Mouse (Mus musculus) gastrocnemius, postnatal 4 days (tissue): Measurements from ENCODE around the gene Fosl2. TPM values are rescaled to one million over a fixed set of nuclear protein-coding genes. Genes with fewer than 3 reads are reported as not detected.

Source experiments
- DNase-seq, 2 experiments: peaks; one replicate each; pipeline ENCODE4 v3.0.0; 2021 to 2022; ENCODE audit warnings: low spot score in 2 of 2, mixed read lengths in 2 of 2
- total RNA-seq, 2 experiments: library from RNA; stranded (reverse); gene quantifications; 2 replicates each; pipeline ENCODE4 v1.2.3; 2021

The Fosl2 gene
- total RNA-seq, 2 experiments from 2014 or later, result 23.2 to 33.3 TPM

DNA sequence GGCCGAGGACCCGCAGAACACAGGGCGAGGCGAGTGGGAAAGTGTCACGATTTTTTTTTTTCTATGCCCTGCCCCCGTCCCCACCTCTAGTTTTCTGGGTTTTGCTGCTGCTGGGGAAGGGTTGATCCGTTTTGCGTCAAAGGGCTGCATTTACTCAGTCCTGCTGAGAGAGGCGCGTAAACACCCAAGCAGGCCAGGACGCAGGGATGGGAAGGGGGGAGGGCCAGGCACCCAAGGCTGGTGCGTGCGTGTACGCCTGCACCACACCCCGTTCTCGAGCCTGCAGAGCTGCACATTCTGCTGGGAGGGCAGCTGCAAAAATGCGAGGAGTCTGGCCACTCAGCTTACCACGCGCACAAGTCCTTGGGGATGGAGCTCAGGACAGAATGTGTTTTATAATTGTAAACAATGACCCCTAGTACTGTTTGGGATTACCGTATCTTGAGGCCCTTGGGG lies 2.0 kb upstream of the Fosl2 start:
- peak; percentile 71 to 82 for DNase-seq

DNA sequence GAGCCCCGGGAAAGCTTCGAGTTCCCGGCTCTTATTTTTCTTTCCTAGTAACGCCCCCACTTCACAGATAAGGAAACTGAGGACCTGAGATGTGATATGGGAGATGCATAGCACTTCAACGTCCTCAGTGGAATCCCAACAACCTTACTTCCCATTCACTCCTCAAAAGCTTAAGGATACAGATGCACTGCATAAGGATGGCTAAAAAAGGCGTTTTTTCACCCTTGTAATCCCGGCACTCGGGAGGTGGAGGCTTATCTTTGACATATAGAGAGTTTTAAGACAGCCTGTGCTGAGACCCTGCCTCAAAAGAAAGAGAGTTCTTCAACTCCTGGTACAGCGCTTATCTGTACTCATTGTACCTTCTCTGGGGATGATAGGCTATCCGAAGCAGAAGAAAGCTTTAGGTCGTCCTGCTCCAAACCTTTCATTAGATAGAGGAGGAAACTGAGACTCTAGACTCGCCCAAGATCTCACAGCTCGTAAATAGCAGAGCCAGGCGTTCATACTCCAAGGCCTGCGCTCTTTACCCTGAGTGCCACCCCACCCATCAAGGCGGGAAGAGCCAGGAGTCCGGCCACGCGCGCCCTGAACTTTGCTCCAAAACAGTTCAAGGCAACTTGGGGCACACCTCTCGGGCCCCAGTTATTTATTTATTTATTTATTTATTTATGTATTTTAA lies 1.4 kb upstream of the Fosl2 start:
- peak in 1 of 2 experiments; percentile 39 for DNase-seq

DNA sequence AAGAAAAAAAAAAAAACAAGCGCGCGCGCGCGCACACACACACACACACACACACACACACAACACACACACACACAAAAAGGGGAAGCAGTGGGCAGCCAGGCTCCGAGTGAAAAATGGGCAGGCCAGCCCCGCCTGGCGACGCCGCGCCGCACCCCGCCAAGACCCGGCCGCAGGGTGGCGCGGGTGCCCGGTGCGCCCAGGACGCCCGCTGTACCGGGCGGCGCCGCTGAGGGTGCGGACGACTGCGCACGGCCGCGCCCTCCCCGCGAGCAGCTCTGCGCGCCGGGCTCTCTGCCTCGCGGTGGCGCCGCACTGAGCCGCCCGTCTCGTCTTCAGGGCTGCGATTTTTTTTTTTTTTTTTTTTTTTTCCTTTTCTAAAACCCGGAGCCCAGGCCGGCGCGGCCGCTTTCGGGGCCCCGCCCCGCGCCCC lies 682 bp upstream of the Fosl2 start:
- DNase-seq, result no peak

DNA sequence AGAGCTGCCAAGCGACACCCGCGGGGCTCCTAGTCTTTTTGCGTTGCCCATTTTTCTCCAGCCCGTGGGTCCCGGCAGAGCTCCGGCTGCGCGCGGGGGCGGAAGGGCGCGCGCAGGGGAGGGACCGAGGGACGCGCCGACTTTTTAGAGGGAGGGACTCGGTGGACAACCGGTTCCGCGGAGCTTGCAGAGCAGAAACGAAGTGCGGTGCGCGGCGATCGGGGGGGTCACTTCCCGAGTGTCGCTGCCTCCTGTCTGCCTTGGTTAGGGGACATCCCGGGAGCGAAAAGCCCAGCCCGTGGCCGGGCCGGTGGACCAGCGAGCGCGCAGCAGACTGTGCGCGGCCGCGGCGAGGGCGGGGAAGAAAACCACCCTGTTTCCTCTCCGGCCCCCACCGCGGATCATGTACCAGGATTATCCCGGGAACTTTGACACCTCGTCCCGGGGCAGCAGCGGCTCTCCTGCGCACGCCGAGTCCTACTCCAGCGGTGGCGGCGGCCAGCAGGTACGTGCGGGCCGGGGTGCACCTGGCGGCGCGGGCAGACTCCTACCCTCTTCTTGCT lies 781 bp downstream of the Fosl2 start:
- peak; percentile 63 to 78 for DNase-seq

DNA sequence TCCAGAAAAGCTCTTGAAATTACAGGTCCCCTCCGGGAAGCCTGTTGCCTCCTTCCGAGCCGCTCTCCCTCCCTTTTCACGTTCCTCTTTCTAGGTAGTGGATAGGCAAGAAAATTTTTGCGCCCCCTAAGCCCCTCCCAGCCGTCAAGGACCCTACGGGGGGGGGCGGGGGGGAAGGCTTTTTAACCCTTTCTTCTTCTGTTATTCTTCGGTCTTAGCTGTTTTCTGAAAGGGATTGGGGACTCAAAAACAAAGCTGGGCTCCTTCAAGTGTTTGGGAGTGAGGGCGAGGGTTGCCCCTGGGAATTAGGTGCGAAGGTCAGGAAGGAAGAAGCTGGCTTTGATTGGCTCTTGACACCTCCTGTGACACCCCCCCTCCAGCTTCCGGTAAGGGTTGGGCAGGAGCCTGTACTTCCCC lies 1.5 kb downstream of the Fosl2 start:
- DNase-seq, result peak in 1 of 2 experiments; percentile 41

DNA sequence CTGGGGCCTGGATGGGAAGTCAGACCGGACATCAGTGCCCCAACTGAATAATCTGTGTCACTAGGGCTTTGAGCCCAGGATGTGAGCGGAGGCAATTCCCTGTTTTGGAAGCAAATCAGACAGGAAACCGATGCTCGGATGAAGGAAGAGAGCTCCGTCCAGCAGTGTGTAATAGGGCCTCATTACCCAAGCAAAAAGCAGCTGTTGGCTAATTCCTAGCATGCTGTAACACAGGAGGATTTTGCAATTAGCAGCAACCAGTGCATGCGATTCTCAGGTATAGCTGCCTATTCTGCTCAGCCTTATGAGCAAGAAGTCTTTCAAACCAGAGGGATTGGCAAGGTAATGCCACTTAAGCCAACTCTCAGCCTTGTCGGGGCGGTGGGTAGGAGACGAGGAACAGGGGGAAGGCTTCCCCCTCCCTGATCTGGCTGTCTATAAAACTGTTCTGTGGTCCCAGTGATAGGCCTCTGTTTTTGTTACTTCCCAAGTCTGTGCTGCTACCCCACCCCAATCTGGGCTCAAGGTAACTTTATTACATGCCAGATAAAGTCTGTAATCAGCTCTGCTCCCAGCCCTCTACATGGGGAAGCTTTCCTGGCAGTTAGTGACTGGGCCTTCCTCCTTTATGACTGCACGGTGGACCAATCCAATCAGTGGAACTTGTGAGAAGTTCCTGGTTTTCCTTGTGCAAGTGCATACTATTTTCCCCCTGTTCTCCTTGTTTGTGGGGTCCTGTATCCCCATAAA lies 3.0 kb downstream of the Fosl2 start:
- no peak for DNase-seq

DNA sequence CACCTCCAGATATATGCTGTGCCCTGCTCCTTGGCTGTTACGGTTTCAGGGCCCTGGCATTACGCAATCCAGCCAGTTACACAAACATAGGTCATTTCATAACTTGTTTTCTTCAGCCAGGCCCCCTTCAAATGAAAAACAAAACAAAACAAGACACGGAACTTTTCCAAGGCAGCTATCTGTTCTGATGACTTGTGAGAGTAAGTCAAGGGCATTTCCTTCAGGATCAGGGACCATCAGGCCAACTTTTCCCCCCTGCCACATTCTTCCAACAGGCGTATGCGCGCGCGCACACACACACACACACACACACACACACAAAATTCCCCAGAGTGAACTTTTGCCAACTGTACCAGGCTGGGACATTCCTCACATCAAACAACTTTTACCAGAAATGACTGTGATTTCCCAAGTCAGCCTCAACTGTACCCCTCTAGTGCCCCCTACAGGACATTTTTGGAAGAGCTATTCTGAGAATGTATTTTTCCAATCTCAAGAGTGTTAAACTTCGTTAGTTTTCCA lies 4.0 kb downstream of the Fosl2 start:
- peak in 1 of 2 experiments; percentile 39 for DNase-seq

DNA sequence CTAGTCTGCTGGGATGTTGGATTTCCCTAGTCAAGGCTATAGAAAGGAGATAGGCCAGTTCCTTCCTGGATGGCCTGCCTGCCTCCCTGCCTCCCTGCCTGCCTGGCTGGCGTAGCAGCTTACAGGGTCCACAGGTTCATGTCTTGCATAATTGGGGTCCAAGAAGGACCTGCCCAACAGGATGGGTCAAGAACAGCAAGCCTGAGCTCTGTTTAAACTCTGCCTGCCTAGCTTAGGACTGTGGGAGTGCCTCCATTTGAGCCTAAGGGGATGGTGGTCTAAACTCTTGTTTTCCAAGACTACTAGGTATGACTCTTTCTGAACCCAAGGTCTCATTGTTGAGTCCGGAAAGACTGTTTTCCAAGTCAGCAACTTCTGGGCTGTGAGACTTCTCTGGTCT lies 6.3 kb downstream of the Fosl2 start:
- no peak for DNase-seq

DNA sequence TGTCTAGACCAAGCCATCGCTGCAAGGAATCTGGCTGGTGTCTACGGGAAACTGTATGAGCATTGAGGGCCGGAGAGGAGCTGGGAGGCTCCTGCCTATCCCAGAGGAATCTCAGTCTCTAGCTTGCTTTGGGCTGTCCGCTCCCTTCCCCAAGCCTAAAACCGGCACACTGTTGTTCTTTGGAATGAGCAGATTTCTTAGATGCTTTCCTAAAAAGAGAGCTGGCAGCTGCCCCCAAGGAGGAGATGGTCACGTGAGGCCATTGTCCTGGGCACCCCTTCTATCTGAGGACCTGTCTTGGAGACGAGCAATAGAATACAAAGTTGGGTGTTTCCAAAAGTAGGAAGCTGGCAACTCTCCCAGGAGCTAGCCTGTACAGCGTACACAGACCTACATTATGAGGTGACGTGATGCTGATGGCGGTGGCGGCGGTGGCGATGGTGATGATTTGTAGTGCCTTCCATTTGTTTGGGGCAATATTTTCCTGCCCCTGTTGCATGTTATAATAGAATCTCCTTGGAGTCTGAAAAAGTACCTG lies 7.9 kb downstream of the Fosl2 start:
- DNase-seq, result no peak

DNA sequence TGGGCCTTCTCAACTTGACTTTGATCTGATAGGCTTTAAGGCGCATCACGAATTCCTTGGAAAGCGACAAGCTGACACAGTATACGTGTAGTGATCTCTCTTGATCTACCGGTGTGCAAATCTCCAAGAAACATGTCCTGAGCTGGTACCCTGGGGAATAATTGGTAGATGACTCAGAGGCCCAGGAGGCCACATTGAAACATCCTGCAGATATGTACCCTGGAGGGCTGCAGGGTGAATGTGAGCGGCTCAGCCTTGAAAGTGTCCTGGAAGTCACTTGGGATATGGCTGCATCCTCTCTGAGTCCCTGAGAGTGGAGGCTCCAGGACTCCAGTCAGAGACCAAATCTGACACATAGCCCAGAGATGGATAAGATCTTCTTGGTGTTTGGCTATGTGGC lies 10.7 kb downstream of the Fosl2 start:
- DNase-seq, result no peak

DNA sequence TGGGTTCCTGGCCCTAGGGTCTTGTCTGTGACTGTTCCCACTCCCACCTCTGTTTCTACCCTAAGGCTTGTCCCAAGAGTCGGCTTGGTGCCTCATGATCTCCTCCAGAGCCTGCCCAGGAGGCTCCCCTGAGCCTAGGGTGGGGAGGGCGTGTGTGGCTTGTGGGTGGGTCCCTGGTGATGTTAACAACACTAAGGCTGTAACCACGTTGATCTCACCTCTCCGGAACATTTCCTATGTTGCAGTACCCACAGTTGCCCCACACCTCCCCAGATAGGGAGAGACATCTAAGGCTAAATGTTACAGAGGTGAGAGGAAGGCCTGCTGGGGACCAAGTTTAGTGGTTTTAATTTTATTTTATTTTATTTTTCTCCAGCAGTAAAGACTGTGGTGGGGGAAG lies 13.0 kb downstream of the Fosl2 start:
- no peak for DNase-seq

DNA sequence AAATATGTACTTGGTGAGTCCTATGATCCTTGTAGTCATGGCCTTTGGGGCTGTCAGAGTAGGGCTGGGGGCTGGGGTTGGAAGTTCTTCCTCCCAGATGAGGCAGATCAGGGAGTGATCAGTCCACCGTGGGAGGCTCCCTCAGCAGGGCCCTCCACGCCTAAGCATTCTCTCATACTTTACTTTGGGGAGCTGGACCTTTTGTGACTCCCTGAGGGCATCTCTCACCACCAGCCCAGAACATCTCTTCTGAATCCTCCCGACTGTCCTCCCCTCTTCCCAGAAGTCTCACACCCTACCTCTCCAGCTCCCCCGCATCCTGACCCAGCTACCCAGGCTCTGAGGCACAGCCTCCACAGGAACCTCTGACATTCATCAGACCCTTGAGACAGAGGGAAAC lies 15.6 kb downstream of the Fosl2 start:
- no peak for DNase-seq

DNA sequence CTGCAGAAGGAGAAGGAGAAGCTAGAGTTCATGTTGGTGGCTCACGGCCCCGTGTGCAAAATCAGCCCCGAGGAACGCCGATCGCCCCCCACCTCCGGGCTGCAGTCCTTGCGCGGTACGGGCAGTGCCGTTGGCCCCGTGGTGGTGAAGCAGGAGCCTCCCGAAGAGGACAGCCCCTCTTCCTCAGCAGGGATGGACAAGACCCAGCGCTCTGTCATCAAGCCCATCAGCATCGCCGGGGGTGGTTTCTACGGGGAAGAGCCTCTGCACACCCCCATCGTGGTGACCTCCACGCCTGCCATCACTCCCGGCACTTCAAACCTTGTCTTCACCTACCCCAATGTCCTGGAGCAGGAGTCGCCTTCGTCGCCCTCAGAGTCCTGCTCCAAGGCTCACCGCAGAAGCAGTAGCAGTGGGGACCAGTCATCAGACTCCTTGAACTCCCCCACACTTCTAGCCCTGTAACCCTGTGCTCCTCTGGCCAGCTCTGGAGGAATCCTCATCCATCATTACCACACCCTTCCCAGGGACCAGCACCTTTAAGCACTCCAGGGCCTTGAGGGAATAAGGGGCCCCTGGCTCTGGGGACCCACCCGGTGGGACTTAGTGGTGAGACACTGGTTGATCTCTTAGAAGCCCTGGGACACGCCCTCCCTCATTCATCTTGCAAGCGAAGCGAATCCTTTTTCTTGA lies 17.3 kb downstream of the Fosl2 start:
- DNase-seq, result no peak

DNA sequence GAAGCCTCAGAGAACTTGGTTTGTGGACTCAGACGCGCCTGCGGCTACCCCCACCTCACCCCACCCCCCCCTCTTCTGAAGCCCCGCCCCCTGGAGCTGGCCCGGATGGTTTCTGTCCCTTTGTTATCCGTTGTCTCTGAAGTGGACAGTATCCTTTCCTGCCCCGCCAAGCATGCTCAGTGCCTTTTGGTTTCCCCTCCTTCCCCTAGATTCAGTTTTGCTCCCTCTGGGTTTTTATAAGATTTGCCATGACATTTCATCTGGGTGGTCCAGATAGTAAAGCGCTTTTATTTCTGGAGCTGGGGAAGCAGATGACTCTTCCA lies 17.8 kb downstream of the Fosl2 start:
- no peak for DNase-seq

DNA sequence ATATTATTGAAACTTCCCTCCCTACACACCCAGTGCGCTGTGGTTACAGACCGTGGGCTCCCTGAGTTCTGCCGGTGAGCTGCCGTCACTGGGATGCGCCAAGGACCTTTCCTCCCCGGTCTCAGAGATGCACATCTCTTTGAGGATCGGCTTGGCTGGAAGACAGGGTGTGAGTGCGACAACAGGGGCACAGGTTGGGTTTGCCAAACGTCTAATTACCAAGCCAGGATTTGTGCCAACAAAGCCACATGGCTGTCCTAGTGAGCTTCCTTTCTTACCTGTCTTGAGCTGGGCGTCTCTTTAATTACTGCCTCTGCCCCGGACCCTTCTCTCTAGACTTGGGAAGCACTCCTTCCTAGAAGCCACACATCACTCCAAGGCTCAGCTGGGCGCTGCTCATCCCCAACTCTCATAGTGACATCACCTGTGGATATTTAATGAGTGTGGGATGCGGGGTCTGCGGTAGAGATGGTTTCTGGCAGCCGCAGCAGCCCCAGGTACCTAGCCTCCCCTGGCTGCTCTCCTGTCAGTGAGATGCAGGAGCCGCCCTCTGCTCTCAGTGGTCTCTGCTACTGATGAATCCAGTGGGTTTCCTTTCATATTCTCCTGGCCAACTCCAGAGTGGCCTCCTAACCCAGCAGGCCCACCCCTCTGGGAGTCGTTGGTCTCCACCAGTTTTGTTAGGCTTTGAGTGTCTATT lies 18.3 kb downstream of the Fosl2 start:
- DNase-seq, result no peak

DNA sequence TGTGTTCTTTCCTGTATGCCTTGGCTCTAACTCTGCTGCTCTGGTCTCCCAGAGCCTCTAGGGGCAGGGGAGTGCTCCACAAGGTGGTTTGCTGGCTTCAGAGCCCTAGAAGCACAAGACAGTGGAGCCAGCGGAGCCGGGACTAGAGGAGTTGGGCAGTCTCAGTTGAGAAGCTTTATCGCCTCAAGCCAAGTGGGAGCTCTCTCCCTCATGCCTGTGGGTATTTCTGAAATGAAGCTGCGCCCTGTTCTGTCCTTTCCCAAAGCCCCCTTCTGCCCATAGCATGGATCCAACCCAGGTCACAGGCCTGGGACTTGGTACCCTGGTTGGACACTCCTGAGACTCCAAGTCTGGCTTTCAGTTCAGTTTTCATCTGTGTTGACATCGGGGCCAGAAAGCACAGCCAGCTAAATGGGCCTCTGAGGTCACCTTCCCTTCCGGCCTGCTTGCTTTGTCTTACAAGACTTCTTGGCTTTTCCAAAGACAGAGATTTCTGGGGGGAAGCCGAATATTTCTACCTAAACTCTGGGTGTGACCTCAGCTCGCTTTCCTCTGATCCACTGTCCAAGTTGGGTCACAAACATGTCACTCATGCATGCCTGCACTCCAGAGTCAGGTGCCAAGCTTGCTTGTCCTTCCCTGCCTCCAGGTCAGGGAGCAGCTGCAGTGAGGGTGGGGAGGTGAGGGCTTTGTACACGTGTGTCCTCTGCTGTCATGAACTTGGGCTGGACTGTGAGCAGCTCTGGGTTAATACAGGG lies 19.5 kb downstream of the Fosl2 start:
- DNase-seq, result no peak

DNA sequence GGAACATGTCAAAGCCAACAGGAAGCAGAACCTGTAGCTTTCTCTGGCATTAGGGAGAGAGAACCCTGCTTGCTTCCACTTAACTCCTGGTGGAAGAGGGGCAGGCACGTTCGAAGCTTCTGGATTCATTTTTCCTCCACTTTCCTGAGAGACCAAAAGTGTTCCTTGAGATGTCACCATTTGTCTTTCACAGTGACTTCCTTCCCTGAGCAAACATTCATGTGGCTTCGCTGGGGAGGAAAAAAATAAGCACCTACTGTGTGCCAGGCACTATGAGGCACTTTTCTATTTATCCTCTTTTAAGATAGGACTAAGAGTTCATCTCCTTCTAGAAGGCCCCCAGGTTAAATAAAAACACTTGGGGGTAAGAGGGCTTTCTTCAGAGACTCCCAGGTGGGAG lies 20.3 kb downstream of the Fosl2 start:
- no peak for DNase-seq

DNA sequence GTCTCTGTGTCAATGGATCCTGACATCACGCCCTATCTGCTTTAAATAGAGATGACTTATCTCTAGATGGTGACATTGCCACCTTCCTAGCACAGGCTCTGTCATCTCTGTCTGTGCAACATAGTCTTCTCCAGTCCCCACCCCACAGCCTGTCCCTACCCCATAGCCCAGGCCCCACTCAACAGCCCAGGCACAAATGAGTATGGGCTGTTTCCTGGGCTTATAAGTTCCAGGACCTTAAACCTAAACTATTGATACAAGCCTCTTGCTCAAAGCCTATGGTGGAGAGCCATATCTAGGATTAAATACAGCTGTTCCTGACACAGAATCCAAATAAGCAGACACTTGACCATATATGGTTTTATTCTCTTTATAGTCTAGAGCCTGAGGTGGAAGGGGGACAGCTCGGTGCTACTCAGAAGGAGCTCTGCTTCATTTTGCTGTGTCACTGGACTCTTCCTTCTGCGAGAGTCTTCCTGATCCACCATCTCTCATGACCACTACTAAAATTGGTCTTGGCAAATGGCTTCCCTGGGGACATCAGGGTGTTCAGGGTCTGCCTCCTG lies 28.0 kb downstream of the Fosl2 start:
- DNase-seq, result no peak

DNA sequence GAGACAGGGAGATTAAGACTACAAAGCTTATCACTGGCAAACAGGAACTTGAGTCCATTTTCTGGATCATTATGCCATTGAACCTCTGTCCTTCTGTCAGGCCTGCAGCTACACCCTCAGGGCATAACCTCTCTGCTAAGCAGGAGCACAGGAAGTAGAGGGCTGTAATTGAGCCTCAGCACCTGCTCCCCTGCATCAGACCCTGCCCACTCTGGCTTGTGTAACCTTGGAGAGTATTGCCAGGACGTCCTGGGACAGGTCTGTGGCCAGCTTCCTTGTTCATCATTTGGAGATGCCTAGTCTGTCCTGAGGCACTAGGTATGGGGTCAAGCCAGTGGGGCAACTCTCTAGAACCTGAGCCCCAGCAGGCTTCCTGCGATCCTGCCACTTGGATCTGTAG lies 36.6 kb downstream of the Fosl2 start:
- DNase-seq, result no peak

DNA sequence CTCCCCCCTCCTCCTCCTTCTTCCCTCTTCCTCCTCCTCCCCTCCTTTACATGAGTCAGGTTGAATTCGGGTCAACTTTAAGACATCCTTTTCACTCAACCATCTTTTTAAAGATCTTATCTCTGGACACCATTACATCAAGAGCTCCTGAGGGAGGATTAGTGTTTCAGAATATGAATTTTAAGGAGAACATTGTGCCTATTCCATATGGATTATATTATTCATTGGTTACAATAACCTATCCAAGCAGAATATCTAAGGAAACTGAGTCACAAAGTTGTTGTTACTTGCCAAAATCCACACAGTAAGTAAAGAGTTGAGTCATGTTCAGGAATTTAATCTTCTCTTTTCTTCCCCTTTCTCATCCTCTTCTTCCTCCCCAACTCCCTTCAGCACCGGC lies 41.2 kb downstream of the Fosl2 start:
- DNase-seq, result no peak
